Mouse (Mus musculus): ENCODE measurements around the gene Mplkip.

Mplkip gene

GRCm38 (mm10) chr13:17694911-17695699 is at the start of gene Mplkip, which contains the start of gene Sugct:
Mplkip (plus strand) TSS chr13:17695192.
Sugct (minus strand) TSS chr13:17695553.
- peak; percentile 99 for DNase-seq (ENCODE audit: low read depth, low spot score)

GRCm38 (mm10) chr13:17667380-17667779 is 27.6 kb upstream of the Mplkip start:
- no peak for DNase-seq (ENCODE audit: low read depth, low spot score)

- DNase-seq (ENCODE audit: low read depth, low spot score), result no peak
Observed at GRCm38 (mm10) chr13:17671122-17671521, 23.9 kb upstream of the Mplkip start.

- no peak for DNase-seq (ENCODE audit: low read depth, low spot score)
Observed at GRCm38 (mm10) chr13:17689461-17689860, 5.5 kb upstream of the Mplkip start.

GRCm38 (mm10) chr13:17690686-17691085 is 4.3 kb upstream of the Mplkip start:
- DNase-seq (ENCODE audit: low read depth, low spot score), result no peak

- DNase-seq (ENCODE audit: low read depth, low spot score), result no peak
Observed at GRCm38 (mm10) chr13:17691436-17691835, 3.6 kb upstream of the Mplkip start.

- no peak for DNase-seq (ENCODE audit: low read depth, low spot score)
Observed at GRCm38 (mm10) chr13:17693816-17694215, 1.2 kb upstream of the Mplkip start.

GRCm38 (mm10) chr13:17694414-17694813 is 578 bp upstream of the Mplkip start:
- no peak for DNase-seq (ENCODE audit: low read depth, low spot score)

GRCm38 (mm10) chr13:17695898-17696580 is 1.0 kb downstream of the Mplkip start:
- no peak for DNase-seq (ENCODE audit: low read depth, low spot score)

GRCm38 (mm10) chr13:17700090-17700715 is 5.2 kb downstream of the Mplkip start:
- DNase-seq (ENCODE audit: low read depth, low spot score), result no peak

- no peak for DNase-seq (ENCODE audit: low read depth, low spot score)
Observed at GRCm38 (mm10) chr13:17701322-17701721, 6.3 kb downstream of the Mplkip start.

GRCm38 (mm10) chr13:17702311-17702710 is 7.3 kb downstream of the Mplkip start:
- no peak for DNase-seq (ENCODE audit: low read depth, low spot score)

GRCm38 (mm10) chr13:17705188-17705826 is 10.3 kb downstream of the Mplkip start:
- peak; percentile 47 for DNase-seq (ENCODE audit: low read depth, low spot score)

GRCm38 (mm10) chr13:17708784-17709311 is 13.9 kb downstream of the Mplkip start:
- DNase-seq (ENCODE audit: low read depth, low spot score), result no peak

GRCm38 (mm10) chr13:17717357-17717756 is 22.4 kb downstream of the Mplkip start:
- no peak for DNase-seq (ENCODE audit: low read depth, low spot score)

- no peak for DNase-seq (ENCODE audit: low read depth, low spot score)
Observed at GRCm38 (mm10) chr13:17727922-17728321, 32.9 kb downstream of the Mplkip start.

- DNase-seq (ENCODE audit: low read depth, low spot score), result no peak
Observed at GRCm38 (mm10) chr13:17728798-17729197, 33.8 kb downstream of the Mplkip start.

All from telencephalon, adult 2 months (tissue).